In genomic region chr12:25890722-25891121, GRCm38 (mm10) we compare ENCODE assay signal across 9 mouse cellular contexts.
DNase-seq lines count a peak whose midpoint lies in the region; ATAC-seq and TF ChIP-seq lines count a peak whose summit lies in the region.
"Had no signal": no experiment of that assay in that cellular context is flagged by ENCODE, and none has a peak within 500 bp of the region (broad histone marks: within the 10 kb centered on the region; RNA-seq: fewer than 3 reads in every experiment).

No protein-coding gene starts in this region.

- H3K36me3 ChIP-seq in liver, postnatal 0 days (replicated peaks; ENCODE audit: insufficient read depth, low read length) = no peaks in the 10 kb centered on the region
- no peaks in the 10 kb centered on the region for H3K36me3 ChIP-seq in midbrain, embryonic 11.5 days (ENCODE audit: control insufficient read depth, insufficient read depth, low read length)
- H3K36me3 ChIP-seq: limb, embryonic 15.5 days had no signal

- H3K4me3 ChIP-seq in left cerebral cortex, adult 2 months = no peak overlapping the region
- H3K4me3 ChIP-seq in liver, postnatal 0 days (ENCODE audit: low read depth, low read length) = no peak overlapping the region
- no peak overlapping the region for H3K4me3 ChIP-seq in midbrain, embryonic 11.5 days (ENCODE audit: low read depth, low read length)
- H3K4me3 ChIP-seq: limb, embryonic 15.5 days had no signal

- H3K4me2 ChIP-seq in liver, postnatal 0 days (ENCODE audit: low read depth, low read length) = no peak overlapping the region
- H3K4me2 ChIP-seq in midbrain, embryonic 11.5 days = no peak overlapping the region
- H3K4me2 ChIP-seq: limb, embryonic 15.5 days had no signal

- TF ChIP-seq EP300 in liver, postnatal 0 days (IDR thresholded peaks at IDR 0.05; ENCODE audit: low read depth) = no peak

- peak; percentile 33 for TF ChIP-seq CTCF in left cerebral cortex, adult 2 months (IDR thresholded peaks at IDR 0.05)
- peak; percentile 43 for TF ChIP-seq CTCF in liver, postnatal 0 days (IDR thresholded peaks at IDR 0.05; ENCODE audit: low read depth)

- H3K27me3 ChIP-seq in liver, postnatal 0 days (ENCODE audit: insufficient read depth, low read length) = no peaks in the 10 kb centered on the region
- no peaks in the 10 kb centered on the region for H3K27me3 ChIP-seq in midbrain, embryonic 11.5 days (ENCODE audit: control insufficient read depth, insufficient read depth, low read length)
- H3K27me3 ChIP-seq: limb, embryonic 15.5 days had no signal

- no peaks in the 10 kb centered on the region for H3K4me1 ChIP-seq in liver, postnatal 0 days (ENCODE audit: insufficient read depth)
- H3K4me1 ChIP-seq in midbrain, embryonic 11.5 days (ENCODE audit: control insufficient read depth, insufficient read depth, low read length) = no peaks in the 10 kb centered on the region
- H3K4me1 ChIP-seq: limb, embryonic 15.5 days had no signal

- H3K9me3 ChIP-seq in liver, postnatal 0 days (ENCODE audit: low read length) = no peaks in the 10 kb centered on the region
- H3K9me3 ChIP-seq in midbrain, embryonic 11.5 days (ENCODE audit: control insufficient read depth, low read length) = no peaks in the 10 kb centered on the region
- H3K9me3 ChIP-seq: limb, embryonic 15.5 days had no signal

- no peak for ATAC-seq in liver, postnatal 0 days
- ATAC-seq in frontal cortex, adult (ENCODE audit: low TSS enrichment) = no peak
- ATAC-seq in midbrain, embryonic 11.5 days (ENCODE audit: low FRiP score) = no peak

- H3K27ac ChIP-seq in left cerebral cortex, adult 2 months = no peak overlapping the region
- no peak overlapping the region for H3K27ac ChIP-seq in liver, postnatal 0 days (ENCODE audit: low read depth)
- no peak overlapping the region for H3K27ac ChIP-seq in midbrain, embryonic 11.5 days (ENCODE audit: low read depth, low read length)
- H3K27ac ChIP-seq: limb, embryonic 15.5 days had no signal

- H3K9ac ChIP-seq in liver, postnatal 0 days (replicated peaks) = no peak overlapping the region
- H3K9ac ChIP-seq in midbrain, embryonic 11.5 days (ENCODE audit: low read length) = no peak overlapping the region
- H3K9ac ChIP-seq: limb, embryonic 15.5 days had no signal

- 62% methylated on average over 1 of the region's 1 CpGs for WGBS in liver, postnatal 0 days (ENCODE audit: insufficient replicate concordance)
- WGBS in midbrain, embryonic 11.5 days = 82% methylated on average over 1 of the region's 1 CpGs

- peak in 1 of 2 experiments; percentile 17 for DNase-seq in left cerebral cortex, adult 2 months (ENCODE audit: extremely low spot score in 1 of 2, low spot score in 2 of 2)
- no peak for DNase-seq in left cerebral cortex, adult 9 months (ENCODE audit: low spot score in 2 of 2)
- DNase-seq in Muller cell, postnatal 12 days (ENCODE audit: inconsistent ontology term) = peak; percentile 5
- DNase-seq in adrenal gland, postnatal 25 days = peak; percentile 53
- no peak for DNase-seq in liver, postnatal 0 days
- no peak for DNase-seq in spleen, adult 12 weeks (ENCODE audit: low spot score)
- DNase-seq in midbrain, embryonic 11.5 days (ENCODE audit: low spot score, missing footprints) = no peak

- intact Hi-C loops in left cerebral cortex, adult 2 months (cut with DNase I) = no loop called here

Comparison
In these comparisons a context has a peak if more than half of its experiments do, and no peak if none do; other contexts are left out.
1. DNase-seq: peak in Muller cell, postnatal 12 days (single experiment) and adrenal gland, postnatal 25 days (single experiment); none in left cerebral cortex, adult 9 months (0 of 2), liver, postnatal 0 days (single experiment), spleen, adult 12 weeks (single experiment) and midbrain, embryonic 11.5 days (single experiment).